Mouse (Mus musculus) ES-Bruce4 (cell line): Measurements from ENCODE around the gene Cep95. TPM values are rescaled to one million over a fixed set of nuclear protein-coding genes. Genes with fewer than 3 reads are reported as not detected.
A peak's percentile ranks its signal among the peaks of the same experiment; 100 is the strongest.
"Not testable (repeated sequence)": the region's sequence is repeated elsewhere in the genome, so short reads cannot be mapped to it uniquely, and the experiment has no call there.

Experiments
- H3K27ac ChIP-seq: 2 replicates; pipeline ENCODE4 v1.5.1; 2012; ENCODE audit warnings: low read length, inconsistent platforms; ENCODE audit not compliant: insufficient read depth
- H3K27me3 ChIP-seq: 2 replicates; pipeline ENCODE4 v1.6.1; 2012; ENCODE audit warnings: mild to moderate bottlenecking, low read length, inconsistent platforms; ENCODE audit not compliant: control insufficient read depth, poor library complexity, insufficient read depth, severe bottlenecking
- H3K36me3 ChIP-seq: 2 replicates; pipeline ENCODE4 v1.6.1; 2012; ENCODE audit warnings: inconsistent platforms, mild to moderate bottlenecking, low read length, moderate library complexity; ENCODE audit not compliant: control insufficient read depth, poor library complexity, insufficient read depth, severe bottlenecking
- H3K4me1 ChIP-seq: one replicate; pipeline ENCODE4 v1.8.1; 2011; ENCODE audit warnings: low read length; ENCODE audit not compliant: control insufficient read depth, insufficient read depth
- H3K4me3 ChIP-seq: 2 replicates; pipeline ENCODE4 v1.5.1; 2011; ENCODE audit warnings: low read depth, mild to moderate bottlenecking, low read length
- H3K9ac ChIP-seq: 2 replicates; pipeline ENCODE4 v1.6.1; 2012; ENCODE audit warnings: low read depth, mild to moderate bottlenecking, inconsistent platforms; ENCODE audit not compliant: poor library complexity, severe bottlenecking
- H3K9me3 ChIP-seq: replicated peaks from 2 replicates; pipeline ENCODE4 v1.6.1; 2012; ENCODE audit warnings: mild to moderate bottlenecking, low read length, inconsistent platforms; ENCODE audit not compliant: control insufficient read depth, poor library complexity, insufficient read depth, severe bottlenecking
- CTCF ChIP-seq: IDR thresholded peaks from one replicate; pipeline ENCODE4 v1.8.1; 2011; ENCODE audit warnings: low read depth, low read length
- EP300 ChIP-seq: IDR thresholded peaks from 2 replicates; pipeline ENCODE4 v1.6.1; 2011; ENCODE audit warnings: low read depth, low read length; ENCODE audit not compliant: insufficient read depth
- POLR2A ChIP-seq: IDR thresholded peaks from one replicate; pipeline ENCODE4 v1.8.1; 2011; ENCODE audit warnings: low read length; ENCODE audit not compliant: insufficient read depth
- polyA plus RNA-seq: library from polyadenylated mRNA; stranded (reverse); fragments of >200 nt; gene quantifications from 2 replicates; pipeline ENCODE4 v1.2.4, GENCODE M21; 2011; ENCODE audit warnings: low read depth; ENCODE audit not compliant: missing spikeins, insufficient read depth, insufficient read length

Cep95 gene
- polyA plus RNA-seq, 1 experiment, result 30.6 TPM

DNA sequence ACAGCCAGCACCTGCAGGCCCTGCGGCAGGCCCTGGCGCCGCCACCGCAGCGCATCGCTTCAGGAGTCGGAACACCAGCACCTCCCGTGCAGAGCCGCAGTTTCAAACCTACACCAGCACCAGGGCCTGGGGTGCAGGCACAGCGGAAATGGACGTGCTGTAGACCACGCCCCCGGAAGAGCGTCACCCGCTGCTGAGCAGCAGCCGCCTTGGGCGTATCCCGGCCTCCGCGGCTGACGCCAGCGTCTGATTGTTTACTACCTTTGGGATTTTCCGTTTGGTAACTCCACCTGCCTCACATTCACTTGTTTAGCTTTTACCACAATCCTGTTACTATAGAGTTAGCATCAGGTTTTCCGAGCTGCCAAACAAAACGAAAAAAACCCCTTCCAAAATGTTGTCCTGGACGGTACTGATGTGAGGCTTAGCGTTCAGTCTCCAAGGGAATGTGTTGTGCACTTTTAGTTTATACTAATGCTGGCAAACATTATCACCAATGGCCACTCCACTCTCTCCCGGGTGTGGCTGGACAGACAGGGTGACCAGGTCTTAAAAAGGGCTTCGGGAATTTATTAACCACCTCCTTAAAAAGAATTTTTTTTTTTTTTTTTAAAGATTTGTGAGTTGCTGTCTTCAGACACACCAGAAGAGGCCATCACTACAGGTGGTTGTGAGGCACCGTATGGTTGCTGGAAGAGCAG is 9.5 kb upstream of the Cep95 start, which contains the start of gene Polg2:
Gene Polg2 (minus strand): TSS at position 150 of the 701 bp plus-strand sequence.
- peak within 1 kb of the TSS; percentile 92 for H3K4me3 ChIP-seq
- H3K9me3 ChIP-seq, result no peaks in the 10 kb centered on the region
- peak within 1 kb of the TSS; percentile 92 for H3K27ac ChIP-seq
- no peaks in the 10 kb centered on the region for H3K27me3 ChIP-seq
- peak within 1 kb of the TSS; percentile 89 for H3K9ac ChIP-seq
- no peaks in the 10 kb centered on the region for H3K4me1 ChIP-seq
- peaks cover 62% of the 10 kb centered on the region for H3K36me3 ChIP-seq
- TF ChIP-seq POLR2A (peak; percentile 94), CTCF (no peak), EP300 (peak; percentile 62; the same call in 1 of the 2 replicates)

DNA sequence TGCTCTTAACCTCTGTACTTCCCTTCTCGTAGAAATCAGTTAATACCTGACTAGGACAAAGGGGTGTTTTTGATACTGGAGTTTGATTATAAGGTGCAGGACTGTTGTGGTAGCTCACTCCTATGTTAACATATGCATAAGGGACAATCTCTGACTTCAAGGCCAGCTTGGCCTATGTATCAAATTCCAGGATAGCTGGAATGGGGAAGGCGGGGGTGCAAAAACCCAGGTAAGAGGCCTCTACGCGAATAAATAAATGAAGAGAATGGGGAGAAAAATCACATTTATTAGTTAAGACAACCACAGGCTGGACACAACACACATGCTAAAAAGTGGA is 9.0 kb upstream of the Cep95 start:
- Histone ChIP-seq H3K27ac (peak overlapping the region; percentile 92), H3K9me3 (no peaks in the 10 kb centered on the region), H3K36me3 (peaks cover 62% of the 10 kb centered on the region), H3K4me3 (no peak overlapping the region), H3K27me3 (no peaks in the 10 kb centered on the region), H3K4me1 (no peaks in the 10 kb centered on the region), H3K9ac (peak overlapping the region; percentile 51)
- TF ChIP-seq EP300 (no peak), CTCF (no peak), POLR2A (no peak)

DNA sequence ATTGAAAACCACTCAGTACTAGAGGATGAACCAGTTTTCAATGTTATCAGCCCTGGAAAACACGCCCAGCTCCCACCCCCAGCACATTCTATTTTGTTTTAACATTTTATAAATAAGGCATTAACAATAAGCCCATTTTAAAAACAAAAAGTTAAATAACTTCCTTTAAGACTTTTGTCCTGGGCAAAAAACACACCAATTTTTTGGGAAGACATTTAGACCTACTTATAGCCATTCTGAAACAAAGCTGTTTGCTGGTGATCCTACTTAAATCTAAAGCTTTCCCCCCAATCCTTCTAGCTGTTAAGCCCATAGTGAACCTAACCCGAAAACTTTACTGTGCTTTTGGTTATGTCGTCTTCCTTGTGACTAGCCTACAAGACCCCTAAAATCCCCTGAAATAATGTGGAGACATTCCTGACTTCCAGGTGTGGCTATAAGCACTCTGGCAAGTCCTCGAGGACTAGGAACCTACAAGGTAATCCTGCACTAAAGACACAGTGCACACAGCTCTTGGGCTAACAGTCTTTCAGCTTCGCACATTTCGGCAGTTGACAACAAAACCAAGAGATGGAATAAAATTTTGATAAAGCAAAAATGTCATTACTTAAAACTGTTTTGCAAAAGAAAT is 8.3 kb upstream of the Cep95 start:
- H3K4me1 ChIP-seq, result no peaks in the 10 kb centered on the region
- TF ChIP-seq POLR2A (no peak), EP300 (no peak), CTCF (no peak)
- H3K9ac ChIP-seq, result no peak overlapping the region
- H3K27ac ChIP-seq, result peak overlapping the region; percentile 86
- no peaks in the 10 kb centered on the region for H3K9me3 ChIP-seq
- peaks cover 62% of the 10 kb centered on the region for H3K36me3 ChIP-seq
- no peak overlapping the region for H3K4me3 ChIP-seq
- H3K27me3 ChIP-seq, result no peaks in the 10 kb centered on the region

DNA sequence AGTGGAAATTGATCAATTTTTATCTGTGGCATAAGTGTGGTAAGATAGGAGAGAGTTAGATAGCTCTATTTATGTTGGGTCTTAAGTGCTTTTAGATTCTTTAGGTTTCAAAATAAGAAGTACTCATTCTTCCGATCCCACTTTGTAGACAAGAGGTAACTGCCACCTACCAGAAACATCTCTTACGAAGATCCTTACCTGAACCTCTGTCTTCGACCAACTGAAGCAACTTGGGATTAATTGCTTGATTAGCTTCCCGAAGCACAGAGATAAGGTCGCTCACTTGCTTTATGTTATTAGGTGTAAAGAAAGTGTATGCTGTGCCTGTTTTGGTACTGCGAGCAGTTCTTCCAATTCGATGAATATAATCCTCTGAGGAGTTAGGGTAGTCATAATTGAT is 6.8 kb upstream of the Cep95 start:
- not testable (repeated sequence) for H3K4me3 ChIP-seq, H3K9ac ChIP-seq, H3K27me3 ChIP-seq, H3K27ac ChIP-seq, H3K4me1 ChIP-seq, H3K9me3 ChIP-seq
- H3K36me3 ChIP-seq, result peaks cover 64% of the 10 kb centered on the region

GRCm38 (mm10) chr11:106782841-106783764 is 5.9 kb upstream of the Cep95 start:
- TF ChIP-seq CTCF (no peak), EP300 (no peak), POLR2A (no peak)

DNA sequence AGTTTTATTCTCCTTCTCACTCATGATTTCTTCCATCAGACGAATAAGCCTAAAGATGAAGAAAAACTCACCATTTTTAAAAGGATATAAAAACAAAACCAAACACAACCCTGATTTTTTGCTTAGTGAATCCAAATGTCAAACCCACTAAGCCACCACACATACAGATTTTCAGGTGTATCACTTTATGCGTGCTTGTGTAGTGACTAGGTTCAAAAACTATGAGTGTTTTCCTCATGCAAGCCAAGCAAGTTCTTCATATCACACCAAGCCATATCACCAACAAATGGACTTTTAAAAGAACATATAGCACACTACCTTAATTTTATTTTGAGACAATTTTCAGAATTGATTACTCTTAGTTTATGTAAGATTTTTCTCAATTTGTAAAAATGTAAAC is 4.6 kb upstream of the Cep95 start:
- TF ChIP-seq CTCF (no peak), EP300 (no peak), POLR2A (no peak)
- Histone ChIP-seq H3K36me3 (peaks cover 66% of the 10 kb centered on the region), H3K4me3 (no peak overlapping the region), H3K9me3 (no peaks in the 10 kb centered on the region), H3K4me1 (no peaks in the 10 kb centered on the region), H3K9ac (no peak overlapping the region), H3K27ac (no peak overlapping the region), H3K27me3 (no peaks in the 10 kb centered on the region)

More at GRCm38 (mm10) chr11:106782841-106783764, 5.9 kb upstream of the Cep95 start:
- Histone ChIP-seq H3K27me3 (no peaks in the 10 kb centered on the region), H3K27ac (peak overlapping the region; percentile 86), H3K9me3 (no peaks in the 10 kb centered on the region), H3K4me1 (no peaks in the 10 kb centered on the region), H3K36me3 (peaks cover 66% of the 10 kb centered on the region), H3K4me3 (no peak overlapping the region), H3K9ac (no peak overlapping the region)
